Mouse (Mus musculus) kidney, embryonic 14.5 days (tissue): ENCODE measurements at regions not wholly inside any gene's neighbourhood (a gene's known extent, or its start where the extent isn't known, plus 50 kb on each side); places are given as distances from the start of the nearest gene placed in this dataset.
"Not testable (repeated sequence)": the region's sequence is repeated elsewhere in the genome, so short reads cannot be mapped to it uniquely, and the experiment has no call there.

Experiments
- ATAC-seq: fragments of 200-750 bp; cut with Nextera tagmentation; 2 replicates; pipeline ENCODE4 v1.8.0; 2017; ENCODE audit warnings: moderate number of reproducible peaks, mild to moderate bottlenecking, moderate TSS enrichment, moderate library complexity; ENCODE audit not compliant: low FRiP score, low TSS enrichment
- H3K27ac ChIP-seq: fragments of 300-500 bp; sonication (generic); 2 replicates; pipeline ENCODE4 v1.5.1; 2014; ENCODE audit warnings: low read depth, mild to moderate bottlenecking, low read length, moderate library complexity, mixed read lengths
- H3K27me3 ChIP-seq: fragments of 300-500 bp; sonication (generic); 2 replicates; pipeline ENCODE4 v1.6.1; 2014; ENCODE audit warnings: mild to moderate bottlenecking, low read length; ENCODE audit not compliant: control insufficient read depth, insufficient read depth
- H3K36me3 ChIP-seq: fragments of 300-500 bp; sonication (generic); 2 replicates; pipeline ENCODE4 v1.6.1; 2014; ENCODE audit warnings: low read length, mixed read lengths; ENCODE audit not compliant: control insufficient read depth, insufficient read depth
- H3K4me1 ChIP-seq: fragments of 300-500 bp; sonication (generic); 2 replicates; pipeline ENCODE4 v1.6.1; 2014; ENCODE audit warnings: low read length, mixed read lengths; ENCODE audit not compliant: control insufficient read depth, insufficient read depth
- H3K4me2 ChIP-seq: fragments of 300-500 bp; sonication (generic); replicated peaks from 2 replicates; pipeline ENCODE4 v1.6.1; 2014; ENCODE audit warnings: low read depth, mild to moderate bottlenecking, low read length
- H3K4me3 ChIP-seq: fragments of 300-500 bp; sonication (generic); 2 replicates; pipeline ENCODE4 v1.5.1; 2014; ENCODE audit warnings: mild to moderate bottlenecking, low read length
- H3K9ac ChIP-seq: fragments of 300-500 bp; sonication (generic); 2 replicates; pipeline ENCODE4 v1.6.1; 2014; ENCODE audit warnings: low read depth, mild to moderate bottlenecking, low read length, moderate library complexity
- H3K9me3 ChIP-seq: fragments of 300-500 bp; sonication (generic); 2 replicates; pipeline ENCODE4 v1.6.1; 2016; ENCODE audit warnings: low read length; ENCODE audit not compliant: control insufficient read depth
- WGBS: fragments of 180-500 bp; shearing (Covaris S2); extraction: QIAGEN DNeasy Blood & Tissue Kit; methylation state at CpG from one replicate; pipeline ENCODE4 v1.1.7; 2014; 5-methylcytosine and 5-hydroxymethylcytosine counted together

DNA sequence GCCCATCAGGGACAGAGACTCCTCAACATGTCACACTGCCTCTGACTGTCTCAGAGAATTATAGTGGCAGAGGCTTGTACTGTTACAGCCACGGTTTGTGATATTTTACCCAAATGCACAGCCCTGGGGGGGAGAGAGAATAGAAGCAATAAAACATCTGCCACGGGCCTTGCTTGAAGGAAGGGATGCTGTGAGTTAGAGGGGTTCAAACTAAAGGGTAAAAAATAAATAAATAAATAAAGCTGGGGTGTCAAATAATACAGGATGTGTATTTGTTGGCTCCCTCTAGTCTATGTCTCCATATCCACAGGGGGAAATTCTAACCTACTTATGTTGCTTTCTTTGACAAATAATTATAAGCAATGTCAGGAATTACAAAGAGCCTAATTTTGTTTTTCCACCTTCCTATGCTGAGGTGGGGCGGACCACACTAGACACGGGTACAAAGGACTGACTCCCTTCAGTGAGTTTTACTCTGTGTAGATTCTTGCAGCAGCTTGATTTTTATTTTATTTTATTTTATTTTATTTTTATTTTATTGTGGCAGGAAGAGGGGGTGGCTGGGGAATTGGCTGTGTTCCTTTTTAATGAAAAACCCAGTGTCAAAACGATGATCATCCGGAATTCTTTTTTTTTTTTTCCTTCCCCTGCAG, 281.3 kb downstream of the Gxylt1 start:
- Histone ChIP-seq H3K4me1 (no peaks in the 10 kb centered on the region), H3K9ac (no peak overlapping the region), H3K9me3 (no peaks in the 10 kb centered on the region), H3K4me2 (no peak overlapping the region), H3K27ac (no peak overlapping the region), H3K36me3 (no peaks in the 10 kb centered on the region), H3K4me3 (no peak overlapping the region), H3K27me3 (no peaks in the 10 kb centered on the region)
- 42% methylated on average over 6 of the region's 6 CpGs for WGBS
- peak; percentile 57; the same call in 1 of the 2 replicates for ATAC-seq

DNA sequence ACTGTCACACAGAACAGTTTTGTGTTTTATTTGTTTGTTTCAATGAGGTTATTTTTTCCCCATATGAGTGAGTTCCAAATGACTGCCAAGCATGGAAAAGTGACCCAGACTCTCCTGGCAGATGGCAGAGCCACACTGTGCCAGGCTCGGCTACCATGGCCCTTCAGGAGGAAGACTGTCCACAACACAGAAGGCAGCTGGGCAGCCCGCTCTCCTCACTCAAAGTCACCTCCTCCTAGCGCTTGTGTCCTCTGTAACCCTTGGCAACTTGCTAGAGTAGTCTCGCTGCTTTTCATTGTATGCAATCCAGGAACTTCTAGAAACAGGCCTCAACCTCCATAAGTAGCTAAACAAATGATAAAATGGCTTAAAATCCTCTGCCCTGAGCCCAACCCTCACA, 299.2 kb downstream of the Gxylt1 start:
- 87% methylated on average over 4 of the region's 4 CpGs for WGBS
- ATAC-seq: no peak
- H3K9me3 ChIP-seq: no peaks in the 10 kb centered on the region

GRCm38 (mm10) chr15:92974931-92975330, 300.0 kb downstream of the Gxylt1 start:
- Histone ChIP-seq H3K9ac (no peak overlapping the region), H3K4me1 (no peaks in the 10 kb centered on the region), H3K4me2 (no peak overlapping the region), H3K4me3 (no peak overlapping the region), H3K27ac (no peak overlapping the region), H3K27me3 (no peaks in the 10 kb centered on the region), H3K9me3 (no peaks in the 10 kb centered on the region), H3K36me3 (no peaks in the 10 kb centered on the region)
- no peak for ATAC-seq
- WGBS: 74% methylated on average over 3 of the region's 3 CpGs

More for the DNA sequence above, 299.2 kb downstream of the Gxylt1 start:
- no peaks in the 10 kb centered on the region for H3K4me1 ChIP-seq
- H3K36me3 ChIP-seq: no peaks in the 10 kb centered on the region
- no peak overlapping the region for H3K27ac ChIP-seq
- no peak overlapping the region for H3K4me3 ChIP-seq
- no peaks in the 10 kb centered on the region for H3K27me3 ChIP-seq
- H3K9ac ChIP-seq: no peak overlapping the region
- H3K4me2 ChIP-seq: no peak overlapping the region

- Histone ChIP-seq H3K27me3 (no peaks in the 10 kb centered on the region), H3K4me3 (no peak overlapping the region), H3K4me1 (no peaks in the 10 kb centered on the region), H3K9me3 (no peaks in the 10 kb centered on the region), H3K36me3 (no peaks in the 10 kb centered on the region), H3K27ac (no peak overlapping the region), H3K4me2 (no peak overlapping the region), H3K9ac (no peak overlapping the region)
- WGBS: 76% methylated on average over 9 of the region's 9 CpGs
- no peak for ATAC-seq
Observed at GRCm38 (mm10) chr15:92973651-92974229, 301.2 kb downstream of the Gxylt1 start.

- WGBS: 96% methylated on average over 1 of the region's 1 CpGs
- no peaks in the 10 kb centered on the region for H3K9me3 ChIP-seq
- no peak overlapping the region for H3K27ac ChIP-seq
- no peak overlapping the region for H3K9ac ChIP-seq
- no peak overlapping the region for H3K4me3 ChIP-seq
- H3K36me3 ChIP-seq: no peaks in the 10 kb centered on the region
- ATAC-seq: no peak
- H3K4me2 ChIP-seq: no peak overlapping the region
- no peaks in the 10 kb centered on the region for H3K4me1 ChIP-seq
- H3K27me3 ChIP-seq: no peaks in the 10 kb centered on the region
Observed at GRCm38 (mm10) chr15:92965556-92965955, 309.4 kb downstream of the Gxylt1 start.

- Histone ChIP-seq H3K27ac (no peak overlapping the region), H3K9ac (no peak overlapping the region), H3K27me3 (no peaks in the 10 kb centered on the region), H3K4me2 (no peak overlapping the region), H3K36me3 (no peaks in the 10 kb centered on the region), H3K4me3 (no peak overlapping the region), H3K4me1 (no peaks in the 10 kb centered on the region), H3K9me3 (no peaks in the 10 kb centered on the region)
- 84% methylated on average over 3 of the region's 3 CpGs for WGBS
- ATAC-seq: no peak
Observed at GRCm38 (mm10) chr15:92964901-92965300, 310.1 kb downstream of the Gxylt1 start.

DNA sequence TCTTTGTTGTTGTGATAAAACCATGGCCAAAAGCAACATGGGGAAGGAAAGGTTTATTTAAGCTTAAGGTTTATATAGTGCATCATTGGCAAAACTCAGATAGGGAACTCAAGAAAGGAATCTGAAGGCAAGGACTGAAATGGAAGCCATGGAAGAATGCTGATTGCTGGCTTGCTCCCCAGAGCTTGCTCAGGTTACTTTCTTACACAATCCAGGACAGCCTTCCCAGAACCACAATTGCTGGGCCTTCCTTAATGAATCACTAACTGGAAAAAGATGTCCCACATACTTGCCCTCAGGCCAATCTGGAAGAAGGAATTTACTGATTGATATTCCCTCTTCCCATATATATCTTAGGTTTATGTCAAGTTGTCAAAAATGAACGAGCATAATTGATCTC, 310.8 kb downstream of the Gxylt1 start:
- no peak for ATAC-seq
- 78% methylated on average over 1 of the region's 1 CpGs for WGBS
- no peaks in the 10 kb centered on the region for H3K36me3 ChIP-seq

GRCm38 (mm10) chr15:92950912-92951311, 324.1 kb downstream of the Gxylt1 start:
- H3K9me3 ChIP-seq, H3K4me1 ChIP-seq, H3K4me2 ChIP-seq, ATAC-seq, H3K4me3 ChIP-seq, H3K9ac ChIP-seq, H3K36me3 ChIP-seq, H3K27me3 ChIP-seq, H3K27ac ChIP-seq: not testable (repeated sequence)
- 91% methylated on average over 3 of the region's 3 CpGs for whole genome bisulfite sequencing

More for the DNA sequence above, 310.8 kb downstream of the Gxylt1 start:
- Histone ChIP-seq H3K4me2 (no peak overlapping the region), H3K9me3 (no peaks in the 10 kb centered on the region), H3K4me1 (no peaks in the 10 kb centered on the region), H3K4me3 (no peak overlapping the region), H3K9ac (no peak overlapping the region), H3K27ac (no peak overlapping the region), H3K27me3 (no peaks in the 10 kb centered on the region)

DNA sequence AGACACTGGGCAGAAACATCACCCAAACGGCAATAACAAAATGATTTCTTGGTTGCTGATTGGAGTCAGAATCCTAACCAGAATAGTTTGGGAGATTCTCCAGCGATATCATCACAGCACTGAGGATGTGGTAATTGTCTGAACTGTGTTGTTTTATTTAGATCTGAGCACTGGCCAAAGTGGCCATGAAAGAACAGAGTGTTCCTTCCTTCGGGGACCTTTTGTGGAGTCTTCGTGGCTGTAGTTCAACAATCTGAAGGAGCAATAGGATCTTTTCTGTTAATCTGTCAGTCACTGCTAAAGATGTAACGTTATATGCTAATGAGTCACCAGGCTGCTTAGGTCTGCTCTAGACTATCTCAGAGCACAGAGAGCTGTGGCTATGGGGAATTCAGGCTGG, 328.8 kb downstream of the Gxylt1 start:
- H3K9ac ChIP-seq: no peak overlapping the region
- no peaks in the 10 kb centered on the region for H3K27me3 ChIP-seq
- ATAC-seq: no peak
- H3K36me3 ChIP-seq: no peaks in the 10 kb centered on the region
- WGBS: 78% methylated on average over 5 of the region's 5 CpGs
- no peak overlapping the region for H3K27ac ChIP-seq
- H3K4me2 ChIP-seq: no peak overlapping the region
- H3K9me3 ChIP-seq: no peaks in the 10 kb centered on the region
- no peak overlapping the region for H3K4me3 ChIP-seq
- no peaks in the 10 kb centered on the region for H3K4me1 ChIP-seq
